Mouse (Mus musculus): Measurements from ENCODE around the gene Fgfr1op2. TPM values are rescaled to one million over a fixed set of nuclear protein-coding genes. Genes with fewer than 3 reads are reported as not detected.
"Not testable (repeated sequence)": the region's sequence is repeated elsewhere in the genome, so short reads cannot be mapped to it uniquely, and the experiment has no call there.

Gene Fgfr1op2
- total RNA-seq (2018; cell fraction: chromatin; rRNA removed): 100 to 1,000 TPM in 17 of 26 experiments, 10 to 100 TPM in 9; 61.4 to 161 (median 109) TPM
- total RNA-seq (2018; cell fraction: cytosol; rRNA removed): 100 to 1,000 TPM in 4 of 26 experiments, 10 to 100 TPM in 22; 72.0 to 106 (median 93.7) TPM
- 100 to 1,000 TPM in 10 of 26 experiments, 10 to 100 TPM in 16; 63.7 to 168 (median 86.6) TPM for total RNA-seq (2018; cell fraction: nucleus; rRNA removed)
- polyA plus RNA-seq (2018): 81.7 to 146 TPM (median 81.9 TPM) in 3 replicates

- peaks cover 73% of the 10 kb centered on the region for H3K79me2 ChIP-seq (ENCODE audit: inconsistent target)
- peak within 1 kb of the TSS; percentile 91 for H3K27ac ChIP-seq
- H3K36me3 ChIP-seq (ENCODE audit: inconsistent target): no peaks in the 10 kb centered on the region
- H3K4me3 ChIP-seq (ENCODE audit: inconsistent target): peak within 1 kb of the TSS; percentile 91
- 3% methylated on average over 13 of the region's 13 CpGs for WGBS (ENCODE audit: missing documents)
These were observed at the start of gene Fgfr1op2 for GRCm38 (mm10) chr6:146576903-146577302. Fgfr1op2 (plus strand) TSS chr6:146577203.

DNA sequence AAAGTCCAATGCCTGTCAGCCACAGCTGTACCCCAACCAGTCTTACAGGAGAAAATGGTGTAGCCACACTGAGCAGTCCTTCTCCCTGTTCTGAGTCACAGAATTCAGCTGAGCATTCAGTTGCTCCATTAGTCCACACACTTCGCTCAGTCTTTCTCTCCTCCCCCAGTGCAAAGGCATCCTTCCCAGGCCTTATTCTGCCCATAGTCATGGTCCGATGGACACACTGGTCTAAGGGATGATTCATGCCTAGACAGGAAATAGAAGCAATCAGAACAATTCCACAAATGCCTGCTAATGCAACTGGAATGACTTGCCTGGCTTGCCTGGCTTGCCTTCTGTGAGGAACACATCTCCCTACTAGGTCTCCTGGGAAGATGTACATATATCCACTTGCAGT is 49.5 kb upstream of the Fgfr1op2 start:
- H3K79me2 ChIP-seq (ENCODE audit: inconsistent target): no peaks in the 10 kb centered on the region
- 83% methylated on average over 2 of the region's 2 CpGs for WGBS (ENCODE audit: missing documents)
- H3K27ac ChIP-seq: no peak overlapping the region
- no peak overlapping the region for H3K4me3 ChIP-seq (ENCODE audit: inconsistent target)
- no peaks in the 10 kb centered on the region for H3K36me3 ChIP-seq (ENCODE audit: inconsistent target)

- H3K4me3 ChIP-seq (ENCODE audit: inconsistent target): no peak overlapping the region
- H3K79me2 ChIP-seq (ENCODE audit: inconsistent target): no peaks in the 10 kb centered on the region
- no peak overlapping the region for H3K27ac ChIP-seq
- WGBS (ENCODE audit: missing documents): 84% methylated on average over 7 of the region's 7 CpGs
- H3K36me3 ChIP-seq (ENCODE audit: inconsistent target): no peaks in the 10 kb centered on the region
These were observed 46.6 kb upstream of the Fgfr1op2 start for GRCm38 (mm10) chr6:146530363-146530762.

DNA sequence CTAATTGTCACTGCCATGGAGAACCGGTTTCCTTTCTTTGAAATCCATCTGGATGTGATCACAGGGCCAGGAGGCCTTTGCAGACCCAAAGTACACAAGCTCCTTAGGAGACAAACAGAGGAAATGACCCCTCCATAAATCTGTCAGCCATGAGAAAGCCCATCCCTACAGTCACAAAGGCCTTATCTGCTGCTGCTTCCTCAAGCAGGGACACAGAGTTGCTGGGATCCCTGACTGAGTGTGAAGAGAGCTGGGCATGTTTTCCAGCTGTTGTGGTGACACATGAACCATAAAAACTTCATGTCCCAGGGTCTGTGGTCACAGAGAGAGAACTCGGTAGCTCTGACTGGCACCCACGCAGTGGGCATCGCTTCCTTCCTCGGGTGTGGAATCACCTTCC is 46.2 kb upstream of the Fgfr1op2 start:
- Histone ChIP-seq H3K36me3 (ENCODE audit: inconsistent target) (no peaks in the 10 kb centered on the region), H3K27ac (no peak overlapping the region), H3K4me3 (ENCODE audit: inconsistent target) (no peak overlapping the region), H3K79me2 (ENCODE audit: inconsistent target) (no peaks in the 10 kb centered on the region)
- WGBS (ENCODE audit: missing documents): 30% methylated on average over 5 of the region's 5 CpGs

DNA sequence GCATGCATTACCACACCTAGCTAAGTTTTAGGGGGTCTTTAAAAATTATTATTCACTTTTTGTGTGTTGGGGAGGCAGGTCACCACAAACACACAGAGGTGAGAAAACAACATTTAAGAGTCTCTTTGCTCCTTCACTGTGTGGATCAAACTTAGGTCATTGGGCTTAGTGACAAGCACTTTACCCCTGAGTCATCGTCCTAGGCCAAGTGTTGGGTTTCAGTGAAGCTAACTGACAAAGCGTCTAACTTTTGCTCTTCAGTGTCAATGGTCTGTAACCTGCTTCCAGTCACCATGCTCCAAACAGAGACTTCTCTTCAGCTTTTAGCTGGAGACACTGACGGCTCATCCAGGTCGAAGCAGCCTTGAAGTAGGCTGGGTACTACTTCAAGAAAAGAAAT is 43.9 kb upstream of the Fgfr1op2 start:
- H3K79me2 ChIP-seq (ENCODE audit: inconsistent target): no peaks in the 10 kb centered on the region
- no peaks in the 10 kb centered on the region for H3K36me3 ChIP-seq (ENCODE audit: inconsistent target)
- H3K27ac ChIP-seq: no peak overlapping the region
- no peak overlapping the region for H3K4me3 ChIP-seq (ENCODE audit: inconsistent target)
- 85% methylated on average over 4 of the region's 4 CpGs for whole genome bisulfite sequencing (ENCODE audit: missing documents)

DNA sequence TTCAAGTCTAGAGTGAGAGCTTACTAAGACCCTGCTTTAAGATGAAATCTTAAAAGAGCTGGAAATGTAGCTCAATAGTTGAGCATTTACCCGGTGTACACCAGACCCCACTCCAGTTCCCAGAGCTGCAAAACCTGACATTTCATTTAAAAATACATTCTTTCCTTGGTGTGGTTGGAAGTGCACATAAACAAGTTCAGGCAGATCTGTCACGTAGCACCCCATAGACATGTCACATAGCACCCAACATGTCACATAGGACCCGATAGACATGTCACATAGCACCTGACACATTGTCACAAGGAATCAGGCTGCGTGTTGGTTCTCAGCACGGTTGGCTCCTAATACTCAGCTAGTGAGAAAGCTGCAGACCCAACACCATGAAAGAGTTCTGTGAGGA is 41.5 kb upstream of the Fgfr1op2 start:
- WGBS (ENCODE audit: missing documents): 92% methylated on average over 3 of the region's 5 CpGs

DNA sequence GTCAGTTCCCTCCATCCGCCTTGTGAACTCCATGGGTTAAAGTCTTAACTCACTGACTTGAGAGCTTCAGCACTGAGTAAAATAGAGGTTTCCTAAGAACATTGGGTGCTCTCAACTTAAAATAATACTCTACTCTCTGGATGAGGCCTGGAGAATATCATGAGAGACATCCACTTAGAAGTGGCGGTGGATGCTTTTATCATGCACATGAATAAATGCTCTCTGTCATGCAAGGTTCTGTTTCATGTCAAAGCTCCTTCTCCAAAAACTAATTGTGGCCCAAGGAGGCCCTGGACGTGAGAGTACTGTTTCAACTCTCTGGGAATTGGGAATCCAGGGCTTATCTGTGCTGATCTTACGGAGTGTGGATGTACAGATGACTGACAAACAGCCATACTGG is 39.9 kb upstream of the Fgfr1op2 start:
- Histone ChIP-seq H3K27ac (no peak overlapping the region), H3K4me3 (ENCODE audit: inconsistent target) (no peak overlapping the region), H3K36me3 (ENCODE audit: inconsistent target) (no peaks in the 10 kb centered on the region), H3K79me2 (ENCODE audit: inconsistent target) (no peaks in the 10 kb centered on the region)
- 85% methylated on average over 4 of the region's 4 CpGs for WGBS (ENCODE audit: missing documents)

More for the DNA sequence above, 41.5 kb upstream of the Fgfr1op2 start:
- H3K36me3 ChIP-seq (ENCODE audit: inconsistent target): no peaks in the 10 kb centered on the region
- no peak overlapping the region for H3K4me3 ChIP-seq (ENCODE audit: inconsistent target)
- H3K79me2 ChIP-seq (ENCODE audit: inconsistent target): no peaks in the 10 kb centered on the region
- H3K27ac ChIP-seq: no peak overlapping the region

- no peaks in the 10 kb centered on the region for H3K79me2 ChIP-seq (ENCODE audit: inconsistent target)
- 69% methylated on average over 2 of the region's 2 CpGs for WGBS (ENCODE audit: missing documents)
- no peaks in the 10 kb centered on the region for H3K36me3 ChIP-seq (ENCODE audit: inconsistent target)
- no peak overlapping the region for H3K27ac ChIP-seq
- no peak overlapping the region for H3K4me3 ChIP-seq (ENCODE audit: inconsistent target)
These were observed 38.9 kb upstream of the Fgfr1op2 start for GRCm38 (mm10) chr6:146538071-146538470.

- no peak overlapping the region for H3K27ac ChIP-seq
- no peaks in the 10 kb centered on the region for H3K36me3 ChIP-seq (ENCODE audit: inconsistent target)
- WGBS (ENCODE audit: missing documents): 97% methylated on average over 4 of the region's 4 CpGs
- H3K4me3 ChIP-seq (ENCODE audit: inconsistent target): no peak overlapping the region
- no peaks in the 10 kb centered on the region for H3K79me2 ChIP-seq (ENCODE audit: inconsistent target)
These were observed 38.3 kb upstream of the Fgfr1op2 start for GRCm38 (mm10) chr6:146538661-146539060.

GRCm38 (mm10) chr6:146540386-146540785 is 36.6 kb upstream of the Fgfr1op2 start:
- Histone ChIP-seq H3K79me2 (ENCODE audit: inconsistent target) (no peaks in the 10 kb centered on the region), H3K4me3 (ENCODE audit: inconsistent target) (no peak overlapping the region), H3K36me3 (ENCODE audit: inconsistent target) (no peaks in the 10 kb centered on the region), H3K27ac (no peak overlapping the region)
- 93% methylated on average over 3 of the region's 3 CpGs for WGBS (ENCODE audit: missing documents)

- Histone ChIP-seq H3K27ac (no peak overlapping the region), H3K36me3 (ENCODE audit: inconsistent target) (no peaks in the 10 kb centered on the region), H3K79me2 (ENCODE audit: inconsistent target) (no peaks in the 10 kb centered on the region), H3K4me3 (ENCODE audit: inconsistent target) (no peak overlapping the region)
- WGBS (ENCODE audit: missing documents): 100% methylated on average over 1 of the region's 1 CpGs
These were observed 32.4 kb upstream of the Fgfr1op2 start for GRCm38 (mm10) chr6:146544622-146545021.

DNA sequence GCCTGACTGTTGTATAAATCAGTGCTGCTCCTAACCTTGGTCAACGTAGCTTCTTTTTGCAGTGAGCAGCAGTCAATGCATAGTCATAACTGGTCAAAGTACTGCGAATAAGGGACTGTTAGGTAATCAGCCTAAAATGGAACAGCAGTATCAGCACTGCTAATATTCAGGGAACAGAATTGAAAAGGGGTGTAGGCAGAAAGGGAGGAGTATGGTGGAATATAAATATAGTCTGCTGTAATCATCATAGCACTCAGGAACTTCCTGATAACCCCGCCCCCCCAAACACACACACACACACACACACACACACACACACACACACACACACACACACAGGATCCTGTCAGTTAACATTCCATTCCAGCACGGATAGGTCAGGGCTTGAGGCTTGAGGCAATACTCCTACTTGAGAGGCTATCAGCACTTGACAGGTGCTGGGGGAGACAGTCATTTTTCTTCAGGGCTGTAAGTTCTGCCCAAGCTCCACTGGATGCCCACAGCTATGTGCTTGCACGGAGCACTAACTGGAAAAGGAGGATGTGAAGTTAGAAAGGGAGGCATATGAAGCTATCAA is 31.6 kb upstream of the Fgfr1op2 start:
- H3K27ac ChIP-seq: no peak overlapping the region
- no peak overlapping the region for H3K4me3 ChIP-seq (ENCODE audit: inconsistent target)
- 83% methylated on average over 5 of the region's 5 CpGs for WGBS (ENCODE audit: missing documents)
- H3K36me3 ChIP-seq (ENCODE audit: inconsistent target): no peaks in the 10 kb centered on the region
- H3K79me2 ChIP-seq (ENCODE audit: inconsistent target): no peaks in the 10 kb centered on the region

- H3K36me3 ChIP-seq (ENCODE audit: inconsistent target): peaks cover 44% of the 10 kb centered on the region
These were observed 26.6 kb upstream of the Fgfr1op2 start for GRCm38 (mm10) chr6:146550421-146550820.

GRCm38 (mm10) chr6:146551326-146551725 is 25.7 kb upstream of the Fgfr1op2 start:
- peaks cover 53% of the 10 kb centered on the region for H3K36me3 ChIP-seq (ENCODE audit: inconsistent target)
- no peaks in the 10 kb centered on the region for H3K79me2 ChIP-seq (ENCODE audit: inconsistent target)
- no peak overlapping the region for H3K4me3 ChIP-seq (ENCODE audit: inconsistent target)
- no peak overlapping the region for H3K27ac ChIP-seq

More at GRCm38 (mm10) chr6:146550421-146550820, 26.6 kb upstream of the Fgfr1op2 start:
- no peaks in the 10 kb centered on the region for H3K79me2 ChIP-seq (ENCODE audit: inconsistent target)
- no peak overlapping the region for H3K4me3 ChIP-seq (ENCODE audit: inconsistent target)
- H3K27ac ChIP-seq: no peak overlapping the region
- 74% methylated on average over 2 of the region's 2 CpGs for WGBS (ENCODE audit: missing documents)

- H3K79me2 ChIP-seq (ENCODE audit: inconsistent target); H3K4me3 ChIP-seq (ENCODE audit: inconsistent target); H3K27ac ChIP-seq: not testable (repeated sequence)
- whole genome bisulfite sequencing (ENCODE audit: missing documents): 90% methylated on average over 1 of the region's 1 CpGs
- peaks cover 42% of the 10 kb centered on the region for H3K36me3 ChIP-seq (ENCODE audit: inconsistent target)
These were observed 14.5 kb upstream of the Fgfr1op2 start for GRCm38 (mm10) chr6:146562461-146562860.

- Histone ChIP-seq H3K27ac (no peak overlapping the region), H3K36me3 (ENCODE audit: inconsistent target) (no peaks in the 10 kb centered on the region), H3K79me2 (ENCODE audit: inconsistent target) (peaks cover 32% of the 10 kb centered on the region), H3K4me3 (ENCODE audit: inconsistent target) (no peak overlapping the region)
These were observed 4.9 kb upstream of the Fgfr1op2 start for GRCm38 (mm10) chr6:146572073-146572472.
